Mouse (Mus musculus) gastrocnemius, adult 18-20 months (tissue): ENCODE measurements around the gene Ctdspl. TPM values are rescaled to one million over a fixed set of nuclear protein-coding genes. Genes with fewer than 3 reads are reported as not detected.

Experiments used
- DNase-seq: peaks from one replicate; pipeline ENCODE4 v3.0.0; 2021; ENCODE audit warnings: low spot score
- total RNA-seq, 2 experiments: library from RNA; stranded (reverse); gene quantifications; 2 replicates each; pipeline ENCODE4 v1.2.3; 2021

Gene Ctdspl
- total RNA-seq, 2 experiments from 2014 or later: 3.0 to 3.7 TPM

GRCm38 (mm10) chr9:119058245-119058644 lies 132.0 kb downstream of the Ctdspl start:
- no peak for DNase-seq

GRCm38 (mm10) chr9:119060701-119061100 lies 134.4 kb downstream of the Ctdspl start:
- no peak for DNase-seq

DNA sequence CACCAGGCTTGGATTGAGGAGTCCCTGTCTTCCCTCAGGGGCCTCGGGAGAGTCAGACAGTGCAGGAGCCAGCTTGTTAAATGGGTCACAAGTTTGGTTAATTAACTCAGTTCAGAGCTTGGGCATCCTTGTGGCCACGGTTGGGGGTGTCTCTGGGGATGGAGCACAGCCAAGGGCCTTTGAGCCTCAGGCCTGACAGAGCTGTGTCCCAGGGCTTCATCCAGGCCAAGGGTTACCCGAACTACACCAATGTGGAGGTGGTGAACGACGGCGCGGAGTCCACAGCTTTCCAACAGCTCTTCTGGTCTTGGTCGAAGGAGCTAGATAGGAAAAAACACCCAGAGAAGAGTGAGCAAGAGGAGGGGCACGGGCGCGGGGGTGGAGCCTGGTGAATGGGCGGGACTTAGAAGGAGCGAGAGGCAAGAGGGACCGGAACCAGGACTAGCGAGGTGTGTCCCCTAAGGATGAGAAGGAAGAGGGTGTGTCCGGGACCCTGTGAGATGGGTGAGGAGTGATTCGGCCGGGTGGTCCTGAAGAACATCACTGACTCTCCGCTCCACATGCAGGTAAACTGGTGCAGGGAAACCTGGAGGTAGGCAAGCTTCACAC lies 136.9 kb downstream of the Ctdspl start:
- DNase-seq: no peak

DNA sequence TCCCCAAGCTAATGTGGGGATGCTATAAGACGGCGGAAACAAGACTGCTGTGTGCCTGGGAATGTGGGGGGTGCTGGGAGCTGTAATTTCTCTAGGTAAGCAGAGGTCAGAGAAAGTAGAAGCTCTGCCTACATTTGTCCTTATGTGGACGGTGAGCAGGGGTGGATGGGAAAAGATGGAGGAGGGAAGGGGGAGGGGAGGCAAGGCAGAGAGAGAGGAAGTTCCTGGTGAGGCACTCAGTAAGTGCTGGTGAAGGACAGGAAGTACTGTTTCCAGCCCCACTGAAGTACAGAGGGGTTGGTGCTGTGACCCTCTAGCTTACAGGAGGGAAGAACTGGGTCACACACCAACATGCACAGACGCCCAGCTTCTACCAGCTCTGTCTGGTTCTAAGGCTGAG lies 138.0 kb downstream of the Ctdspl start:
- no peak for DNase-seq

DNA sequence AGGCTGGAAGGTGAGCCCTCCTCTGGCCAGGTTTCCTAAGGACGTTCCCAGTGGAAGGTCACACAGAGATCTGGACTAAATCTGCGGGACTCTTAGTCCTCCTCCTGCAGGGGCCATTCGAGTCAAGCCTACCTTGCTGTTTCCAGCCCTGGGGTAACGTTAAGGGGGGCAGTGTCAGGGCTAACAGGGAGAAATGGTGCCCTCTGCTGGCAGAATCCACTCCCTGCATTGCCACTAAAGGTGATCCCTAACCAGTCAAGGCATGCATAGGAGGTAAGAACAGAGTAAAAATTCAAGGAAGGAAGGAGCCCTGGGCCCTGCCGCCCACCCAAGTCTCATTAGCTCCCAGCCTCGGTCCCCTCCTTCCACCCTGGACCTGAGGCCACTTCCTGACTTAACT lies 141.3 kb downstream of the Ctdspl start:
- peak; percentile 81 for DNase-seq

DNA sequence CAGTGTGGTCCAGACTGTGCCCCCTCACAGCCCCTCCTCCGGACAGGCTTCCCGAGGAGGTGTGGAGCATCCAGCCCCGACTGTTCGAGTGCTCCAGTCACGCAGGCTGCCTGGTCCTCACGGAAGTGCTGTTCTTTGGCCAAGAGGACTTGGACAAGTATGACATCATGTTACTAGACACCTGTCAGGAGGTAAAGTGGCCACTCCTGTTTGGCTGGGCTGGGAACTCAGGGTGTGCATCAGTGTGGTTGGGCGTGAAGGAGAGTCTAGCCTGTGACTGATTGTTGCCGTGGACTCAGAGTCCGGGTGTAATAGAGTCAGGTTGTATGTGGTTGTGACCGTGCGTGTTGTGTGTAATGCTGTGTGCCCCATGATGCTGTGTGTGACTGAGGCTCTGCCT lies 142.0 kb downstream of the Ctdspl start:
- no peak for DNase-seq

GRCm38 (mm10) chr9:119070173-119070825 lies 144.0 kb downstream of the Ctdspl start:
- DNase-seq: no peak

- no peak for DNase-seq
Observed at GRCm38 (mm10) chr9:119071786-119072185, 145.5 kb downstream of the Ctdspl start.

DNA sequence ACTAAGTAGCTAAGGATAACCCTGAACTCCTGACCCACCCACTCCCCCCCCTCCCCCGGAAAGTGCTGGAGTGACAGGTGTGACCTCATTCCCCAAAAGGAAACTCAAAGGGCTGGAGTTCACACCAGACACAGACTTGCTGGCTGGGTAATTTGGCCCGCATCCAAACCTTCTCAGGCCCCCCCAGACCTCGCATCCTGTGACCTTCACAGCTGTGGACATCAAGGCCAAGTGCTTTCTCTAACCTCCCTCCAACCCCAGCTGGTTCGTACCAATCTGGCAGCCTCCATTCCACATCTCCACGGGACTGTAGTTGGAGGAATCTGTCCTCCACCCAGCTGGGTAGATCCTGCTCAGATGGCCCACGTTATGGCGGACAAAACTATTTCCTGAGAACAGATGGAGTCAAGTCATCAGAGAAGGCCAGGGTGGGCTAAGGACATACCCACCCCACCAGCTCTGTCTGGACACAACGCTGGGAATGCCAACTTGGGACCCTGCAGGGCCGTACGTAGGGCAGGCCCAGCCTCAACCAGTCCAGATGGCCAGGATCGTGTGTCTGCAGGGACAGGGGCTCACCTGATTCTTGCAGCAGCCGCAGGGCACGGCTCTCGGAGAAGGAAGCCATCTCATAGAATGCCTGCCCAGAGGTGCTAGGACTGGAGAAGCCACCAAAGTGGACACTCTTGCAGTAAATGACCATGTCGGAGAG lies 147.1 kb downstream of the Ctdspl start:
- DNase-seq: no peak

DNA sequence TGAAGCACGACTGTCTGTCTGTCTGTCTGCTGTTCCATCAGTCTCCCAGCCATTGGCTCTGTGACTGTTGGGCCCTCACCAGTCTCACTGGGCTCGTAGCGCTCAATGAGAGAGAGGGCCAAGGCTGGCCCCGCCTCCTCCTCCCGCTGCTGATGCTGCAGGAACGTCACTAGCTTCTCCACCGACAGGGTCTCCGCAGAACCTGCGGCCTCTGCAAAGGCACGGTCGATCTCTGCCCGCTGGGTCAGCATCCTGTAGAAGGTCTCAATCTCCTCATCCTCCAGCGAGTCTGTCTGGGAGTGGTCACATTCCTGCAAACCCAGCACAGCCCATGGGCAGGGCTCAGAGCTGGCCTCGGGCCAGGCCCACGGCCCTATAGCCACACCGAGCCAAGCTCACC lies 149.4 kb downstream of the Ctdspl start:
- no peak for DNase-seq

DNA sequence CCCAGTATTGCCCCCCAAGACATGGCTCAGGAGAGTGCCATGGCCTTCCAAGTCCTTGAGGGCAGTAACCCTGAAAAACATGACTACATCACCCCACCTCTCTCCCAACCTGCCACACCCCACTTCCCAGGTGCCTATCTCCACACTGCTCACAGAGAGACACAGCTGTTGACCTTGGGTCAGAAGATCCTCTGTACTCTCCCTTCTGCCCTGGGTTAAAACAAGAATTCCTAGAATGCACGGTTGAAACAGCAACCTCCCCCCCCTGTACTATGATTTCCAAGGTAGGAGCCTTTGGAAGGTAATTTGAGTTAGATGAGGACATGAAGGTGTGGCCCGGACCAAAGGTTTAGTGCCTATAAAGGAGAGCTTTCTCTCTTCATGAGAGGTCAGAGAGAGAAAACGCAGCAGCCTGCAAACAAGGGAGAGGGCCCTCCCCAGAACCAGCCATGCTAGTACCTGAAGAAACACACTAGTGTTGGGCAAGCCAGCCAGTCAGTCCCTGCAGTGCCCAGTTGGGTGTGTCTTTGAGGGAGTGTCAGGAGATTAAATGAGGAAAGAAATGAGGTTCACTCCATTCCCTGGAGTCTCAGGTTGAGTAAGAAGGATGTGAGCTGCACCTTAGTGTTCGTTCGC lies 153.9 kb downstream of the Ctdspl start:
- DNase-seq: no peak

GRCm38 (mm10) chr9:119082039-119082438 lies 155.8 kb downstream of the Ctdspl start:
- DNase-seq: no peak

DNA sequence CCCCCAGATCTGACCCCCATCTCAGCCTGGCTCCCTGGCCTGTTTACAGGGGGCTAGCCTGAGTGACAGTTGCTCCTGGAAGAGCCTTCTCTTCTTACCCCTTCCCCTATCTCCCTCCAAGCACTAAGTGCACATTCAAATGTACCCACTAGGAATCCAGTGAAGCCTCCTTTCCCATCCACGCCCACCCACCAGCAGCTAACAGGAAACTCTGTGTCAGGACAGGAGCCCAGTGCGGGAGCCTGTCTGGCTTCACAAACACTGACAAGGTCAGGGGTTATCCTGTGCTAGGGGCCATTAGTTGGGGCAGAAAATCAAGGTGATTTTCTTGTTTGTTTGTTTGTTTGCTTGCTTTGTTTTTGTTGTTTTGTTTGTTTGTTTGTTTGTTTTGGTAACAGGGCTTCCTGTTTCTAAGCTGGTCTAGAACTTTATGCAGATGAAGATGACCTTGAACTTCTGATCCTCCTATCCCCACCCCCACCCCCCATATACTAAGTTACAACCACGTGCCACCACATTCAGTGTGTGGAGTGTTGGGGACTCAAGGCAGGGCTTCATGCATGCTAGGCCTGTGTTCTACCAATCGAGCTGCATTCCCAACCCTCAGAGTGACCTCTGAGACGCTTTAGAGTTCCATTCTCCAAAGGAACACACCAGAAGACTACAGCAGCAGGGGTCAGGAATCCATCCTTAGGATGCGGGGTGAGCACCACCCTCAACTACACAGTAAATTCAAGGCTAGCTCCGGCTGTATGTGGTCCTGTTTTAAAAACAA lies 156.6 kb downstream of the Ctdspl start:
- DNase-seq: no peak

DNA sequence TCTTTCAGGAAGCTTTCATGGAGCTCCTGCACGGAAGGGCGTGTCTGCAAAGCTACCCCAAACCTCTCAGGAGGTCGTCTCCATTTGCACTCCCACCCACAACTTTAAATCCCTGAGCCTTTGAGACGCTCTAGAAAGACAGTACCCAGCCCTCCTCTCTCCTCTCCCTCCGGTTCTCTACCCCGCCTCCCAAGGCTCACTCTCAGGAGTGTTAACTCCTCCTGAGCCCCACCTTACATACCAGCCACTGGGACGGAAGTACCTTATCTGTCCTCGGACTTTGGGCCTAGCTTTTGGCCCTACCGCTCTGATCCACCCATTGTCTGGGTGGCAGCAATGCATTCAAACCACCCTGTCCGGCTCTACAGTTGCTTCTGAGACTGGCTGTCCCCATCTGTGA lies 157.7 kb downstream of the Ctdspl start:
- DNase-seq: no peak

GRCm38 (mm10) chr9:119086451-119086850 lies 160.2 kb downstream of the Ctdspl start:
- no peak for DNase-seq

GRCm38 (mm10) chr9:119087309-119087708 lies 161.1 kb downstream of the Ctdspl start:
- DNase-seq: no peak

DNA sequence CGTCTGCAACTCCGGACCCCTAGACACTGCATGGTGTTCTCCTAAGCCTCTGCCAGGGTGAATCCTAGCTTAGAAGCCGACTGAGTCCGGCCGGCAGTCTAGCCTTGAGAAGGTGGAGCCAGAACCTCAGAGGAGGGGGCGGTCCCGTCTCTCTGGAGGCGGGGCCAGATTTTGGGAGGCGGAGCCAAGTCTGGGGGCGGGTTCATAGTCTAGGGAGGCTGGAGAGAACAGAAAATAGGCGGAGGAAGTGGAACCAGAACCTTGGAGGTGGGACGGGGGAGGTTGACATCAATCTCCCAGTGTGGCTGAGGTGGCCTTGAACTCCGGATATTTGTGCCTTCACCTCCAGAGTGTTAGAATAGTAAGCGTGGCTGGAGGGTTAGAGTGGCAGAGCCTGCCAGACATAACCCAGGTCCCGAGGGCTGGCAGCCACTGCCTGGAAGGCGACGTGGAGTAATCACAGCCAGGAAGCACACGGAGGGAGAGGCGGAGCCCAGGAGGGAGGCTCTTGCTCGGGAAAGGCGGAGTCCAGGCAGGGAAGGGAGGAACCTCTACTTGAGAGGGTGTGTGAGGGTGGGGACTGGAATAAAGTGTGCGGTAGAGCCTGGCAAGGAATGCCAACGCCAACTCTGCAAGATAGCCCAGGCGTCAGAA lies 162.0 kb downstream of the Ctdspl start:
- peak; percentile 91 for DNase-seq

DNA sequence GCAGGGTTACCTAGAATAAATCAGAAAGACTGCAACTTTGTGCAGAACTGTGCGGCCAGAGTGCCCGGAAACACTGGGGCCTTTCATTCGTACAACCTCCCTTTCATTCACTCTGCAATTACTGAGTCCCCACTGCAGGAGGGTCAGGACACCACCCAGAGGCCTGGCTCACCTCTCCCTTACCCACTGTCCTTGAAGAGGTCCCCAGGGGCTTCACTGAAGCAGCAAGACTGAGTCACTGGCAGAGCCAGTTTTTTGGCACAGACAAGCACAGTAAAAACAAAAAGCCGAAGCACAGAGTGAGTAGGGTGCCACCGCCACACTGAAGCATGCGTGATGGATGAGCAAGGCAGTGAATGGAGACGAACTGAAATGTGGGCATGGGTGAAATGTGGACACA lies 163.2 kb downstream of the Ctdspl start:
- DNase-seq: no peak

- DNase-seq: no peak
Observed at GRCm38 (mm10) chr9:119090462-119090861, 164.2 kb downstream of the Ctdspl start.

DNA sequence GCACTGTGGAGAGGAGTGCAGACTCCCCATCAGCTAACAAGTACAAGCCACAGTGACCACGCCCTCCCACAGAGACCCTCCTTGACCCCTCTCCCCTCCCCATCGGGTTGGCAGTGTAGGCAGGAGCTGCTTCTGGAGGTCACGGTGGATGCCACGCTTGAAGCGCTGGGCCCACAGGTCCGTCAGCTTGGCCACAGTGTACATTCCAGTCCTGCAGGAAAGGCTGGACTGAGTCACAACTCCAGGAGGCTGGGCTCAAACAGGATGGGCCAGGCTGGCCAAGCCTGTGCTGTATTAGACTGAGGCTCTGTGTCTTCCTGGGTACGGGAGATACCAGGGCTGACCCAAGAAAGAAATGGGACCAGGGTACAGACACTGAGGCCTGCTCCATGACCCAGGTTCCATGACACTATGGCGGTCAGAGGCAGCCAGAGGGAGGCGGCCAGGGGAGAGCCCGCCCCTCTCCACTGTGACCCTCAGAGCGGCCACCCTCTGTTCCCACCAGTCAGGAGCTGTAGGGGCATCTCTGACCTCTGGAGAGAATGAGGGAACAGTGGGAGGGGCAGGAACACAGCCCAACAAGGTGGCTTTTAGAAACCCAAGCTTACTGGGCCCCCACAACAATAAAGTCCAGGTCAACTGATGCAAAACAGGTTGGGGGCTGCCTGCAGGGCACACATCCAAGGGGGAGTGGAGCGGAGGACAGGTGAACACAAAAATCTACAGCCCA lies 165.5 kb downstream of the Ctdspl start:
- DNase-seq: no peak
